Mouse (Mus musculus): ENCODE measurements around the gene BC003965.

DNA sequence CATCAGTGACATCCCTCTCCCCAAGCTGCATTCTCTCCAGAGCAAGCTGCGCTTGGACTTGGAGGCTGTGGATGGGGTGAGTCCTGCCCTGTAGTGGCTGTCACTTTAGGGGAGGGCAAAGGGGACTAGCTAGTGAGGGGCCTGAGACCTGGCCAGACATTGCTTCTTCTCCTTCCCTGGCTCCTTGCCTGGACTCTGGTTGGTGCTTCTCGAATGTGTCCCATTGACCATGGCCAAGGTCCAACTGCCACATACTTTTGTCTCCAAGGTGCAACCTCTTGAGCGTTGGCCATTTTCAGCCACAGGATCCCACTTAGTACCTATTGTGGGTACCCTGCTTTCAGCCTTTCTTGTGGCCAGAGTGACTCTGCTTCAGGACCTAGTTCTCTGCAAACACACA lies 46.3 kb downstream of the BC003965 start:
- no peak for TF ChIP-seq POLR2A (IDR thresholded peaks at IDR 0.05; ENCODE audit: insufficient read depth, low read length)
- TF ChIP-seq EP300 (IDR thresholded peaks at IDR 0.05; ENCODE audit: insufficient read depth, low read depth, low read length) = no peak

All from ES-Bruce4 (cell line).